ENCODE assay signal across 9 mouse cellular contexts in genomic region chr1:184918227-184918888, GRCm38 (mm10). TPM values are rescaled to one million over a fixed set of nuclear protein-coding genes. Genes with fewer than 3 reads are reported as not detected.
DNase-seq lines count a peak whose midpoint lies in the region; ATAC-seq and TF ChIP-seq lines count a peak whose summit lies in the region.
"Had no signal": no experiment of that assay in that cellular context is flagged by ENCODE, and none has a peak within 500 bp of the region (broad histone marks: within the 10 kb centered on the region; RNA-seq: fewer than 3 reads in every experiment).

No protein-coding gene starts in this region.

- TF ChIP-seq EP300 in MEL (IDR thresholded peaks at IDR 0.05; ENCODE audit: low read depth in 1 of 2, low read length in 2 of 2) = no peak

- TF ChIP-seq CTCF in kidney, adult 2 months (conservative IDR thresholded peaks at IDR 0.05; ENCODE audit: insufficient read depth, insufficient read length, low read depth, low read length) = no peak
- peak in 2 of 3 experiments; percentile 67 to 72; a peak in 4 of 6 replicates for TF ChIP-seq CTCF in MEL (IDR thresholded peaks at IDR 0.05 in 2 of 3, conservative IDR thresholded peaks at IDR 0.05 in 1 of 3; ENCODE audit: control insufficient read depth in 1 of 3, insufficient read depth in 1 of 3, low read depth in 2 of 3, low read length in 3 of 3, poor library complexity in 1 of 3, severe bottlenecking in 1 of 3)

- intact Hi-C loops in heart, postnatal 25 days (cut with DNase I) = no loop called here

- TF ChIP-seq RAD21 in MEL (IDR thresholded peaks at IDR 0.05; ENCODE audit: low read depth, low read length) = peak; percentile 52

- WGBS in kidney, adult 2 months = 91% methylated on average over 5 of the region's 5 CpGs
- 85% methylated on average over 5 of the region's 5 CpGs for WGBS in neural tube, embryonic 15.5 days

- DNase-seq in kidney, adult 2 months = peak; percentile 14
- no peak for DNase-seq in kidney, postnatal 10 days
- DNase-seq in 416B (ENCODE audit: low read depth) (peak; percentile 58), MEL (ENCODE audit: low read depth, low spot score) (peak; percentile 57)
- DNase-seq in cerebellum, postnatal 4 days (ENCODE audit: low spot score in 2 of 2) = no peak
- DNase-seq in heart, postnatal 25 days (ENCODE audit: low spot score) = no peak
- DNase-seq: heart, adult 18-20 months had no signal

- H3K4me1 ChIP-seq in kidney, adult 2 months (ENCODE audit: control insufficient read depth, insufficient read depth, low read length) = no peaks in the 10 kb centered on the region
- no peaks in the 10 kb centered on the region for H3K4me1 ChIP-seq in MEL (ENCODE audit: control insufficient read depth in 1 of 2, insufficient read depth in 2 of 2, low read length in 2 of 2)
- no peaks in the 10 kb centered on the region for H3K4me1 ChIP-seq in neural tube, embryonic 15.5 days

- no peak overlapping the region for H3K27ac ChIP-seq in kidney, adult 2 months (ENCODE audit: insufficient read depth, low read depth, low read length)
- no peak overlapping the region for H3K27ac ChIP-seq in MEL (ENCODE audit: control insufficient read depth, low read depth, low read length)
- no peak overlapping the region for H3K27ac ChIP-seq in neural tube, embryonic 15.5 days (replicated peaks)

- H3K36me3 ChIP-seq in kidney, adult 2 months (ENCODE audit: control insufficient read depth, insufficient read depth, low read length) = no peaks in the 10 kb centered on the region
- no peaks in the 10 kb centered on the region for H3K36me3 ChIP-seq in MEL (ENCODE audit: control insufficient read depth in 1 of 2, insufficient read depth in 2 of 2, low read length in 2 of 2)
- H3K36me3 ChIP-seq in neural tube, embryonic 15.5 days = peaks cover 64% of the 10 kb centered on the region

- ATAC-seq in hematopoietic stem cell, adult 5-6 weeks (replicated peaks in 1 of 2; ENCODE audit: insufficient read depth in 1 of 2, low FRiP score in 2 of 2, low TSS enrichment in 1 of 2, low read depth in 1 of 2, poor library complexity in 2 of 2, severe bottlenecking in 2 of 2) = peak; percentile 48 to 62; a peak in 2 of 4 replicates
- no peak for ATAC-seq in neural tube, embryonic 15.5 days (ENCODE audit: low FRiP score)

- no peak overlapping the region for H3K9ac ChIP-seq in MEL (ENCODE audit: control insufficient read depth, low read depth, low read length, poor library complexity, severe bottlenecking)
- H3K9ac ChIP-seq in neural tube, embryonic 15.5 days (replicated peaks) = no peak overlapping the region

- H3K27me3 ChIP-seq in kidney, adult 2 months (replicated peaks; ENCODE audit: control insufficient read depth, insufficient read depth, low read length) = no peaks in the 10 kb centered on the region
- H3K27me3 ChIP-seq in MEL (ENCODE audit: control insufficient read depth in 1 of 2, insufficient read depth in 2 of 2, low read length in 2 of 2) = peaks cover 4% of the 10 kb centered on the region in 2 experiments; a peak in 3 of 4 replicates
- no peaks in the 10 kb centered on the region for H3K27me3 ChIP-seq in neural tube, embryonic 15.5 days (replicated peaks)

- H3K9me3 ChIP-seq in MEL (replicated peaks; ENCODE audit: insufficient read depth, low read length) = no peaks in the 10 kb centered on the region
- no peaks in the 10 kb centered on the region for H3K9me3 ChIP-seq in neural tube, embryonic 15.5 days (replicated peaks)

- no peak overlapping the region for H3K4me3 ChIP-seq in kidney, adult 2 months (ENCODE audit: insufficient read depth, low read depth, low read length)
- H3K4me3 ChIP-seq in MEL (ENCODE audit: control insufficient read depth in 1 of 2, insufficient read depth in 1 of 2, low read depth in 2 of 2, low read length in 2 of 2) = no peak overlapping the region
- H3K4me3 ChIP-seq in neural tube, embryonic 15.5 days (replicated peaks) = no peak overlapping the region

- no peaks in the 10 kb centered on the region for H3K79me2 ChIP-seq in MEL (ENCODE audit: control insufficient read depth, insufficient read depth, low read length, poor library complexity)

- no peak overlapping the region for H3K4me2 ChIP-seq in neural tube, embryonic 15.5 days

- no peak for TF ChIP-seq POLR2A in kidney, adult 2 months (IDR thresholded peaks at IDR 0.05; ENCODE audit: low read depth, low read length)
- no peak for TF ChIP-seq POLR2A in MEL (IDR thresholded peaks at IDR 0.05; ENCODE audit: control insufficient read depth in 1 of 2, insufficient read depth in 1 of 2, low read depth in 1 of 2, low read length in 2 of 2, poor library complexity in 1 of 2)

TF ChIP-seq in MEL, 35 proteins besides CTCF, POLR2A, EP300 and RAD21:
- peak; percentile 58 for TF ChIP-seq SMC3 (IDR thresholded peaks at IDR 0.05; ENCODE audit: low read depth, low read length)
- TF ChIP-seq JUND (IDR thresholded peaks at IDR 0.05; ENCODE audit: low read depth, low read length) = no peak
- peak; percentile 43 for TF ChIP-seq ZC3H11A (IDR thresholded peaks at IDR 0.05; ENCODE audit: low read depth, low read length)

RNA-seq across cellular contexts. Expression of gene C130074G19Rik, which starts 35.3 kb away (rescaled TPM):
- 83.3 and 113 TPM in 2 replicates for polyA plus RNA-seq in kidney, adult 2 months (2012; rRNA removed)
- not detected in 2 replicates for total RNA-seq in MEL (2012; rRNA removed)
- polyA plus RNA-seq in MEL (2012; ENCODE audit: insufficient read depth in 1 of 2, insufficient read length in 2 of 2, low read depth in 1 of 2, low replicate concordance in 2 of 2, missing spikeins in 1 of 2) = not detected
- 0.10 TPM in 1 of 2 replicates, not detected in the other for total RNA-seq in hematopoietic stem cell, adult 5-6 weeks (2017)
- polyA plus RNA-seq in neural tube, embryonic 15.5 days (2015; fragmentation: Nextera tagmentation; extraction: Ambion mirVana) = 1.0 and 1.3 TPM in 2 replicates
- 10 to 100 TPM; 17.4 to 18.0 TPM for total RNA-seq in heart, postnatal 25 days (2021)

Comparison
In these comparisons a context has a peak if more than half of its experiments do, and no peak if none do; other contexts are left out.
1. DNase-seq: peak in kidney, adult 2 months (single experiment), 416B (single experiment) and MEL (single experiment); none in kidney, postnatal 10 days (single experiment), cerebellum, postnatal 4 days (0 of 2) and heart, postnatal 25 days (single experiment).
2. RNA of gene C130074G19Rik, which starts 35.3 kb away (total RNA-seq): 17.4 to 18.0 TPM in heart, postnatal 25 days; 0.10 TPM in hematopoietic stem cell, adult 5-6 weeks and not detected in MEL; every median in the first group is over 10 times any median in the second.